Mouse (Mus musculus): ENCODE measurements around the gene Nbea. TPM values are rescaled to one million over a fixed set of nuclear protein-coding genes. Genes with fewer than 3 reads are reported as not detected.

The Nbea gene
- total RNA-seq, 2 experiments from 2014 or later: 17.1 to 21.5 TPM

DNA sequence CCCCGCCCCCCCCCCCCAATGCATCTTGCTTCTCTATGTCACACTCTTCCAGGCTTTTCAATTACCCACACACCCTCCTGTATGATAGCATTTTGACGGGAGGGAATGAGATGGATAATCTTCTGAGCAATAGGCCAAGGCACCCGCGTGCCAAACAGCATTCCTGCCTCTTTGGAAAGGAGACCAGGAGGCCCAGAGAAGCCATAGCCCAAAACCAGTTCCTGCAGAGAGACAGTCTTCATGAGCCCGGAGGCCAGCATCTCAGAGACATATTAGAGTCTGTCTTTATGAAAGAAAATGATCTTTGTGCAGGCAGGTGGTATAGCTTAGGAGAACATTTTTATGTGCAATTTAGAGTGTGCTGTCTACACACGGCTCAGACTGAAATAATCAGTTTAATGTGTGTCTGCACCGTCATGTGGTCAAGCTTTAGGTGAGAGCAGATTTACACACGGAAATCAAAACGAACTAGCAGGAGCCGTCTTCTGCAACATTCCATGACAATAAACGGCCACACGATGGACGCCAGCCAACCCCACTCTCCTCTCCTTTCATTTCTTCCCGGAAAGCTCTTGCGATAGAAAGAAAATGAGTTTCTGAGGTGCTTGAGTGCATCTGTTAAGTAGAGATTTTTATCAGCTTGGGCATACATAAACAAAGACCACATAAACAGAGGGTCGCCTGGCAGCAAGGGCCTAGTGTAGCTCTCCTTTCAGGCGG lies 584.0 kb downstream of the Nbea start:
- peak in 1 of 2 experiments; percentile 47 for DNase-seq (ENCODE audit: low spot score in 2 of 2)

DNA sequence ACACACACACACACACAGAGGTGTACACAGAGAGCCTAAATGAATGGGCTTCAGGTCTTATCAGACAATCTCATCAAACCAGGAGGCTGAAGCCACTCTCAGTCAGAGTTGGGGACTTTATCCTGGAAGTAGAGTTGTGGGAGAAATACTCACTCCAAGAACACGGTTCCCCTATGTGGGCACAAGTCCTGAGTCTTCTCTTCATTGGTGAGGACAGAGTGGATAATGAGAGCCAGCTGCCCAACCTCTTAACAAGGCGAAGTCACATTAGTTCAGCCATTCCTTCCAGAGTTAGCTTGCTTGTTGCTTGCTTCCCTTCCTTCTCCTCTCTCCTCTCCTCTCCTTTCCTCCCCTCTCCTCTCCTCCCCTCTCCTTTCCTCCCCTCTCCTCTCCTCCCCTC lies 584.8 kb downstream of the Nbea start:
- no peak for DNase-seq (ENCODE audit: low spot score in 2 of 2)

- no peak for DNase-seq (ENCODE audit: low spot score in 2 of 2)
These were observed 590.2 kb downstream of the Nbea start for GRCm38 (mm10) chr3:55593312-55593711.

GRCm38 (mm10) chr3:55590727-55591126 lies 592.8 kb downstream of the Nbea start:
- no peak for DNase-seq (ENCODE audit: low spot score in 2 of 2)

- no peak for DNase-seq (ENCODE audit: low spot score in 2 of 2)
These were observed 593.2 kb downstream of the Nbea start for GRCm38 (mm10) chr3:55590291-55590690.

- DNase-seq (ENCODE audit: low spot score in 2 of 2): no peak
These were observed 594.0 kb downstream of the Nbea start for GRCm38 (mm10) chr3:55589402-55589944.

DNA sequence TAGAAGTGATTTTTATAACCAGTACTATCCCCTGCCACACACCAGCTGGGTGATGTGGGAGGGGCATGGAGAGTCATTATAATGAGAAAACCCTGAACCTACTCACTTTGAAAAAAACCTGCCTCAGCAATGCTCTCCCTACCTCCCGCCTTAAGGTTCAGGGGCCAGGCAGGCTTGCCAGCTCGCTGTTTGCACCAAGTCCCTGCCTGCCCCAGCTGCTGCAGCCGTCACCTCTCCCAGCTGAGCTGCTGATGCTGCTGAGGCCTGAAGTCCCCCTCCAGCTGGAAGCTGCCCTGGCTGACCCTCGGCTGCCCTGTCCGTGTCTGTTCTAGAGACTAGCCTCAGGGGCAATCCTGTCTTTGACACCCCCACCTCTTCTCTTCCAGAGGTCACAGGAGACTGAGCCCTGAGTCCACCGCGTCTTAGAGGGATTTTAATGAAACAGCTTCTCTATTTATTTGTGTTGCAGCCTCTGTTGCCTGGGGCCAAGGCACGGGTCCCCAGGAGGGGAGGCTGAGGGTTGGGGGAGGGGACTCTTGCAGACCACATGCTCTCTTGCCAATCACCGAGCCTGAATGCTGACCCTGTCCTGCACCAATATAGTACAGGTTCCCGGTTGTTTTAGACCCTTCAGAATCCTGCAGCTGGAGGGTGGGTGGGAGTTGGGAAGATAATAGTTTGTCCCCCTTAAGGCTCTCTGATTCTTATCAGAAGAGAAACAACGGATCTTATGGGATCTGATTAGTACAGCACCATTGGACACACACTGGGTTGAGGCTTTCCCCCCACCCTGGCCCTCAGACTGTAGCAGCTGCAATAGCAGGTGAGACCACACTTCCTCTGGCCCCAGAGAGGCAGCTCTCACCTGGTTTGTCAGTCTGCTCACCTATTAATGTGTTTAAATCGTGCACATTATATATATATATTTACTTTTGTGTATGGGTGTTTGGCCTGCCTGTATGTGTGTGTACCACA lies 595.2 kb downstream of the Nbea start:
- peak; percentile 26 to 60 for DNase-seq (ENCODE audit: low spot score in 2 of 2)

GRCm38 (mm10) chr3:55587434-55587971 lies 596.0 kb downstream of the Nbea start:
- no peak for DNase-seq (ENCODE audit: low spot score in 2 of 2)
